Mouse (Mus musculus): ENCODE results near the gene Gm49416.

GRCm38 (mm10) chr19:8839908-8840791, 48.6 kb upstream of the Gm49416 start:
- TF ChIP-seq POLR2A (IDR thresholded peaks at IDR 0.05; ENCODE audit: low read depth, low read length): peak; percentile 23
- no peak for TF ChIP-seq CTCF (conservative IDR thresholded peaks at IDR 0.05; ENCODE audit: insufficient read depth, insufficient read length, low read depth, low read length)

Measured in kidney, adult 2 months (tissue).